Mouse (Mus musculus): ENCODE results near the gene Dpm3. TPM values are rescaled to one million over a fixed set of nuclear protein-coding genes. Genes with fewer than 3 reads are reported as not detected.
A peak's percentile ranks its signal among the peaks of the same experiment; 100 is the strongest.

Dpm3 gene
- total and polyA plus RNA-seq, 3 experiments, result 52.7 to 228 (median 74.8) TPM

DNA sequence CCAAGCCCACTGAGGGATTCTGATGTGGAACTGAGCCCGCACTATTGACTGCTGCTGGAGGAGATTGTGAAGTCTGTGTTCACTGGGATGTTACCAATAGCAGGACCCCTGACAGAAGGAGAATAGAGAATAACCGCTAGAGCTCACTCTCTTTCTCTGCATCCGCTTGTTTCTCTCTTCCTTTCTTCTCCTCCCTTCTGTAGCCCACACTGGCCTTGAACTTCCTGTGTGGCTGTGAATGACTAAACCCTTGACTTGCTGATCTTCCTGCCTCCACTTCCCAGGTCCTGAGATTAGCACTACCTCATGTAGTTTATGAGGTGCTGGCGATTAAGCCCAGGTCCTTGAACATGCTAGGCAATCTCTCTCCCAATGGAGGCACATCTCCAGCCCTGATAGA is 11.7 kb upstream of the Dpm3 start:
- no peak for DNase-seq (ENCODE audit: extremely low read depth)
- no peaks in the 10 kb centered on the region for H3K27me3 ChIP-seq (replicated peaks)
- H3K79me2 ChIP-seq (replicated peaks; ENCODE audit: control insufficient read depth, extremely low read depth, insufficient read depth, poor library complexity, severe bottlenecking), result peaks cover 17% of the 10 kb centered on the region
- peaks cover 14 to 27% of the 10 kb centered on the region in 2 experiments for H3K36me3 ChIP-seq (replicated peaks in 1 of 2; ENCODE audit: control insufficient read depth in 1 of 2, insufficient read depth in 1 of 2, low read length in 1 of 2)
- peak overlapping the region; percentile 75 to 84 (median 80) for H3K4me3 ChIP-seq (replicated peaks in 1 of 3; ENCODE audit: low read depth in 2 of 3, low read length in 2 of 3, poor library complexity in 1 of 3)
- peak overlapping the region; percentile 86 for H3K4me2 ChIP-seq (ENCODE audit: insufficient read depth, low read depth, poor library complexity, severe bottlenecking)
- dilution Hi-C loops (cut with MboI; ENCODE audit: extremely low pct_ligation_motif_present, extremely low pct_unique_long_range_greater_than_20kb, low sequenced_read_pairs), result no loop called here
- in situ Hi-C loops (cut with MboI; ENCODE audit: low pct_ligation_motif_present, low pct_unique_long_range_greater_than_20kb, low sequenced_read_pairs), result loop anchor here (5.0 kb wide), 1 partner anchor 50 kb away; no protein-coding TSS in a partner anchor
- H3K9me3 ChIP-seq (replicated peaks; ENCODE audit: low read length), result no peaks in the 10 kb centered on the region
- TF ChIP-seq POLR2A (IDR thresholded peaks at IDR 0.05; ENCODE audit: low read depth, low read length), result peak; percentile 22
- TF ChIP-seq NRF1 (IDR thresholded peaks at IDR 0.05; ENCODE audit: low read depth, low read length), result no peak
- no peak for TF ChIP-seq USF1 (IDR thresholded peaks at IDR 0.05; ENCODE audit: low read depth, low read length)
- TF ChIP-seq ZMIZ1 (IDR thresholded peaks at IDR 0.05; ENCODE audit: low read depth, low read length), result no peak
- TF ChIP-seq CHD1 (IDR thresholded peaks at IDR 0.05; ENCODE audit: low read depth, low read length), result no peak
- no peak for TF ChIP-seq ZNF384 (IDR thresholded peaks at IDR 0.05; ENCODE audit: low read depth, low read length)
- no peak for TF ChIP-seq SIN3A (IDR thresholded peaks at IDR 0.05; ENCODE audit: low read length)
- TF ChIP-seq EP300 (IDR thresholded peaks at IDR 0.05; ENCODE audit: low read length), result no peak
- H3K9ac ChIP-seq (ENCODE audit: insufficient read depth, low read depth), result peak overlapping the region; percentile 90
- peaks cover 10 to 78% of the 10 kb centered on the region in 2 experiments for H3K4me1 ChIP-seq (ENCODE audit: control insufficient read depth in 1 of 2, insufficient read depth in 2 of 2)
- peak overlapping the region; percentile 47 for H3K27ac ChIP-seq (ENCODE audit: insufficient read depth, low read depth)

DNA sequence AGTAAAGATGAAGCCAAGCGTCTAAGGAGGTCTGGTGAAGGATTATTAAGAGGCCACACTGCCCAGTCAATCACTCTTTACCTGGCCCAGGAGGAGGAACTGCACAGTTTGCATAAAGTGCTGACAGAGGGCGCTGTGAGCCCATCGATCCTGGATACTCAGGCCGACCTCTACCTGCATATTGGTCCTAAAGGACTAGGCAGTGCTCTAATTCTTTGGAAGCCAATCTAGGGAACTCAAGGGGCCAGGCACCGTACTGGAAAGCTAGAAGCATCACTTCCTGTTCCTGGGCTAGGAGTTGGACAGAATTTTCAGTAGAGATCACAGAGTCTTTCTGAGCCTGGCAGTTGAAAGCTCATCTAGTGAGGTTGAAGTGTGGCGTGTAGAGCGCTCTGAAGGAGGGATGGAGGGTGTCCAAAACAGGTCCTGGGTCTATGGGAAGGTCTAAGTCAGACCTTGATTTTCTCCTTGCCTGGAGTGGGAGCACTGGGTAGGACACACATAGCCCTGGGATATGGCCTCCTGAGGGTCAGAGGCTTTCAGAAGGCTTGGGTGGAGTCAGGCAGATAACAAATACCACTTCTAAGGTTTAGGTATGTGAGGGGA is 8.6 kb upstream of the Dpm3 start:
- peaks cover 17% of the 10 kb centered on the region for H3K79me2 ChIP-seq (replicated peaks; ENCODE audit: control insufficient read depth, extremely low read depth, insufficient read depth, poor library complexity, severe bottlenecking)
- H3K9me3 ChIP-seq (replicated peaks; ENCODE audit: low read length), result peaks cover 5% of the 10 kb centered on the region
- peaks cover 10 to 53% of the 10 kb centered on the region in 2 experiments for H3K4me1 ChIP-seq (ENCODE audit: control insufficient read depth in 1 of 2, insufficient read depth in 2 of 2)
- peak; percentile 67 for DNase-seq (ENCODE audit: extremely low read depth)
- peak overlapping the region; percentile 67 for H3K27ac ChIP-seq (ENCODE audit: insufficient read depth, low read depth)
- TF ChIP-seq KAT2A (IDR thresholded peaks at IDR 0.05; ENCODE audit: insufficient replicate concordance, low read length), result no peak
- TF ChIP-seq ZC3H11A (IDR thresholded peaks at IDR 0.05; ENCODE audit: low read depth, low read length), result peak; percentile 18; the same call in 1 of the 2 replicates
- no peak for TF ChIP-seq ZNF384 (IDR thresholded peaks at IDR 0.05; ENCODE audit: low read depth, low read length)
- TF ChIP-seq CTCF (conservative IDR thresholded peaks at IDR 0.05 in 1 of 2, IDR thresholded peaks at IDR 0.05 in 1 of 2; ENCODE audit: low read depth in 2 of 2, low read length in 2 of 2), result peak; percentile 61 to 94
- no peak for TF ChIP-seq CHD1 (IDR thresholded peaks at IDR 0.05; ENCODE audit: low read depth, low read length)
- peak; percentile 92 for TF ChIP-seq RAD21 (IDR thresholded peaks at IDR 0.05; ENCODE audit: low read depth, low read length)
- peak; percentile 59 for TF ChIP-seq ELF1 (IDR thresholded peaks at IDR 0.05; ENCODE audit: low read depth, low read length)
- peak; percentile 43 for TF ChIP-seq POLR2A (IDR thresholded peaks at IDR 0.05; ENCODE audit: low read depth, low read length)
- TF ChIP-seq EP300 (IDR thresholded peaks at IDR 0.05; ENCODE audit: low read length), result peak; percentile 32; the same call in 1 of the 2 replicates
- TF ChIP-seq MEF2A (IDR thresholded peaks at IDR 0.05; ENCODE audit: borderline replicate concordance, low read depth, low read length), result peak; percentile 27; the same call in 1 of the 2 replicates
- 0 out of 2 replicates have a peak, but pooled peaks have one; percentile 22 for TF ChIP-seq TCF12 (IDR thresholded peaks at IDR 0.05; ENCODE audit: low read depth, low read length)
- TF ChIP-seq SMC3 (IDR thresholded peaks at IDR 0.05; ENCODE audit: low read depth, low read length), result peak; percentile 81
- TF ChIP-seq NELFE (IDR thresholded peaks at IDR 0.05; ENCODE audit: low read depth, low read length), result peak; percentile 49; the same call in 1 of the 2 replicates
- TF ChIP-seq E2F4 (IDR thresholded peaks at IDR 0.05; ENCODE audit: insufficient replicate concordance, low read depth, low read length), result 0 out of 2 replicates have a peak, but pooled peaks have one; percentile 24
- no peak for TF ChIP-seq JUND (conservative IDR thresholded peaks at IDR 0.05; ENCODE audit: low read depth, low read length)
- TF ChIP-seq MYC (IDR thresholded peaks at IDR 0.05; ENCODE audit: low read depth, low read length), result 0 out of 2 replicates have a peak, but pooled peaks have one; percentile 35
- TF ChIP-seq IRF4 (IDR thresholded peaks at IDR 0.05; ENCODE audit: low read depth, low read length), result 0 out of 2 replicates have a peak, but pooled peaks have one; percentile 62
- no peak for TF ChIP-seq MAZ (IDR thresholded peaks at IDR 0.05; ENCODE audit: low read depth, low read length)
- peak; percentile 51; the same call in 1 of the 2 replicates for TF ChIP-seq ZMIZ1 (IDR thresholded peaks at IDR 0.05; ENCODE audit: low read depth, low read length)
- TF ChIP-seq MAFK (IDR thresholded peaks at IDR 0.05; ENCODE audit: insufficient replicate concordance, low read length), result peak; percentile 69
- TF ChIP-seq POLR2AphosphoS2 (IDR thresholded peaks at IDR 0.05; ENCODE audit: low read depth, low read length), result peak; percentile 80
- 0 out of 2 replicates have a peak, but pooled peaks have one; percentile 22 for TF ChIP-seq UBTF (IDR thresholded peaks at IDR 0.05; ENCODE audit: low read depth, low read length)
- H3K36me3 ChIP-seq (replicated peaks in 1 of 2; ENCODE audit: control insufficient read depth in 1 of 2, insufficient read depth in 1 of 2, low read length in 1 of 2), result peaks cover 14 to 24% of the 10 kb centered on the region in 2 experiments
- in situ Hi-C loops (cut with MboI; ENCODE audit: low pct_ligation_motif_present, low pct_unique_long_range_greater_than_20kb, low sequenced_read_pairs), result no loop called here
- H3K4me3 ChIP-seq (replicated peaks in 1 of 3; ENCODE audit: low read depth in 2 of 3, low read length in 2 of 3, poor library complexity in 1 of 3), result peak overlapping the region in 2 of 3 experiments; percentile 26 to 62
- peak overlapping the region; percentile 13; the same call in 1 of the 2 replicates for H3K9ac ChIP-seq (ENCODE audit: insufficient read depth, low read depth)
- dilution Hi-C loops (cut with MboI; ENCODE audit: extremely low pct_ligation_motif_present, extremely low pct_unique_long_range_greater_than_20kb, low sequenced_read_pairs), result no loop called here
- H3K4me2 ChIP-seq (ENCODE audit: insufficient read depth, low read depth, poor library complexity, severe bottlenecking), result peak overlapping the region; percentile 94
- H3K27me3 ChIP-seq (replicated peaks), result no peaks in the 10 kb centered on the region

Measured in CH12.LX (cell line).